Comparison of ENCODE assay signal across 10 mouse cellular contexts in the genomic region with DNA sequence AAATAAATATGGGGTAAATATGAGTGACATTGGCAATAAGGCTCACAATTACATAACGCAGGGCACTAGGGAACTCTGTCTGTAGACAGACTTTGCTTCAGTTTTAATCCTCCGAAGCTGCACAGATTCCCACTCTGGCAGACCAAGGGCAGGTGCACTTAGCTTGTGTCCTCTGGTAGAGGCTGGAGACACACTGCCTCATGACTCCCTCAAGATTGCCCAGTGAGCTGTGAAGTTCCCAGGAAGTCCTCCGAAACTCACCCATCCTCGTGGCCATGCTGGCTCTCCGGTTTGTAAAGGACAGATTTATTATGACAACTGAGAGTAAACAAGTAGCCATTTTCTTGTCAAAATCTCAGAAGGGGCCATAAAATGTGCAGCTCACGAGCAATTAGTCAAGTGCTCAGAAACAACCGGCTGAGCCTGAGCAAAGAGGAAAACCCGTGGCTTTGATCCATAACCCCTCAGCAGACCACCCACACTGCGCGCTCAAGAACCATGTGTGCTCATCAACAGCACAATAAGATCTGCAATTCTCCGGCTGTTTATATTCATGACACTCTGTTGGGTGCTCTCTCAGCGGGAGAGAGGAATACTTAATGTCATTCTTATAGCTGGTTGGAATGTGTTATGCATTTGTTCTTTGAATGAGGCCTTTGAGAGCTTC. TPM values are rescaled to one million over a fixed set of nuclear protein-coding genes. Genes with fewer than 3 reads are reported as not detected.
DNase-seq lines count a peak whose midpoint lies in the region; ATAC-seq and TF ChIP-seq lines count a peak whose summit lies in the region.
"Had no signal": no experiment of that assay in that cellular context is flagged by ENCODE, and none has a peak within 500 bp of the region (broad histone marks: within the 10 kb centered on the region; RNA-seq: fewer than 3 reads in every experiment).

No protein-coding gene starts in this region.

- no peak overlapping the region for H3K4me3 ChIP-seq in kidney, adult 2 months (ENCODE audit: insufficient read depth, low read depth, low read length)

- ATAC-seq in inflammation-experienced regulatory T-cells, adult 6 months, result no peak
- ATAC-seq in granulocyte monocyte progenitor cell, adult 5-6 weeks (replicated peaks; ENCODE audit: poor library complexity, severe bottlenecking), result no peak

- intact Hi-C loops in left cerebral cortex, postnatal 25 days (cut with DNase I), result no loop called here

- TF ChIP-seq POLR2A in kidney, adult 2 months (IDR thresholded peaks at IDR 0.05; ENCODE audit: low read depth, low read length), result no peak

- H3K27ac ChIP-seq in kidney, adult 2 months (ENCODE audit: insufficient read depth, low read depth, low read length), result no peak overlapping the region

- 33% methylated on average over 12 of the region's 12 CpGs for WGBS in kidney, adult 2 months

- peak; percentile 68 for DNase-seq in kidney, postnatal 10 days
- DNase-seq in kidney, adult 2 months, result no peak
- DNase-seq in embryo, embryonic 10.5 days (ENCODE audit: low spot score), result peak; percentile 66
- peak; percentile 33 for DNase-seq in hindlimb bud, embryonic 11.5 days (ENCODE audit: extremely low spot score, low read depth, low spot score)
- DNase-seq in retina, embryonic 14.5 days (ENCODE audit: low spot score), result peak; percentile 31
- DNase-seq in left cerebral cortex, postnatal 25 days (ENCODE audit: low spot score in 2 of 2), result no peak

- H3K36me3 ChIP-seq in kidney, adult 2 months (ENCODE audit: control insufficient read depth, insufficient read depth, low read length), result no peaks in the 10 kb centered on the region

- no peak for TF ChIP-seq CTCF in kidney, adult 2 months (conservative IDR thresholded peaks at IDR 0.05; ENCODE audit: insufficient read depth, insufficient read length, low read depth, low read length)

- no peaks in the 10 kb centered on the region for H3K27me3 ChIP-seq in kidney, adult 2 months (replicated peaks; ENCODE audit: control insufficient read depth, insufficient read depth, low read length)
- H3K27me3 ChIP-seq: CH12.LX had no signal

- no peaks in the 10 kb centered on the region for H3K4me1 ChIP-seq in kidney, adult 2 months (ENCODE audit: control insufficient read depth, insufficient read depth, low read length)

RNA-seq across cellular contexts. Expression of a gene that starts 46.6 kb away (rescaled TPM):
- polyA plus RNA-seq in kidney, adult 2 months (2012; rRNA removed), result 0.95 and 1.0 TPM in 2 replicates
- polyA plus RNA-seq in inflammation-experienced regulatory T-cells, adult 6 months (2017; shearing (Covaris generic)), result not detected
- not detected in 2 replicates for total RNA-seq in granulocyte monocyte progenitor cell, adult 5-6 weeks (2014; fragmentation: Nextera tagmentation)
- total RNA-seq in granulocyte monocyte progenitor cell, adult 5-6 weeks (2017), result 0.04 TPM in 1 of 2 replicates, not detected in the other
- 1 to 10 TPM; 1.0 to 1.2 TPM for total RNA-seq in left cerebral cortex, postnatal 25 days (2021)
- total RNA-seq: megakaryocyte-erythroid progenitor cell, adult 5-6 weeks had no signal

Comparison
In these comparisons a context has a peak if more than half of its experiments do, and no peak if none do; other contexts are left out.
1. DNase-seq: peak in kidney, postnatal 10 days (single experiment), embryo, embryonic 10.5 days (single experiment), hindlimb bud, embryonic 11.5 days (single experiment) and retina, embryonic 14.5 days (single experiment); none in kidney, adult 2 months (single experiment) and left cerebral cortex, postnatal 25 days (0 of 2).